Mouse (Mus musculus) brown adipose tissue, adult 24 weeks (tissue): ENCODE data around the gene Bbs12. TPM values are rescaled to one million over a fixed set of nuclear protein-coding genes. Genes with fewer than 3 reads are reported as not detected.
A peak's percentile ranks its signal among the peaks of the same experiment; 100 is the strongest.

Experiments used
- H3K27ac ChIP-seq: fragments of 200-500 bp; replicated peaks from 2 replicates; pipeline ENCODE4 v1.5.1; 2012; ENCODE audit warnings: low read depth, mild to moderate bottlenecking, low read length
- H3K4me1 ChIP-seq: fragments of 200-500 bp; 2 replicates; pipeline ENCODE4 v1.6.1; 2012; ENCODE audit warnings: low read length, mixed read lengths; ENCODE audit not compliant: control insufficient read depth, insufficient read depth, insufficient read length
- H3K4me3 ChIP-seq: fragments of 200-500 bp; 2 replicates; pipeline ENCODE4 v1.5.1; 2012; ENCODE audit warnings: low read depth, mild to moderate bottlenecking, low read length, moderate library complexity; ENCODE audit not compliant: insufficient read depth
- polyA plus RNA-seq: library from polyadenylated mRNA; stranded (reverse); fragments of >200 nt; gene quantifications from 2 replicates; pipeline ENCODE4 v1.2.4, GENCODE M21; 2012; ENCODE audit not compliant: missing spikeins, insufficient read depth, insufficient read length

Gene Bbs12
- 1.3 and 1.6 TPM in 2 replicates for polyA plus RNA-seq

DNA sequence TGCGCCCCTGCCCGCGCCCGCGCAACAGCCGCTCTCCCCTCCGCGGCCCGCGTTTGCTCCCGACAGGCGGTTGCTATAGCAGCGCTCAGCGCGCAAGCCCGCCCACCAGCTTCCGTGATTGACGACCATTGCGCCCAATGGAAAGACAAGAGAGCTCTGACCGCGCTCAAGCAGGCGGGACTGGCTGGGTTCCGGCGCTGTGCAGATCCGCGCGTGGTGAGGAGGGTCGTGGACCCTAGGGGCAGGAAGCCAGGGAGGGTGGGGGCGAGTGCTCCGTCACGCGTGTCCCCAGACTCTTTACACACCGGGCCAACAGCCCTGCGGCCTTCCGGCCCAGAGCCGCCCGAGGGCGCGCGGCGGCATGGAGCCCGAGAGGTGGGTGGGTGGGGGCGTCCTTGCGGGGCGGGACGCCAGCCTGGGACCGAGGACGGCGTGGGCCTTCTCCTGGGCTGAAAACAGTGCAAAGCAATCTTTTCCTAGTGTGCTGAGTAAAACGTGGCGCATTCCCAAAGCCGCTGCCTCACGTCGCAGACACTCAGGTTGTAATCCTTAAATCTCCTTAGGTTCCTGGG lies at the start of gene Bbs12, which contains the start of gene Cetn4:
Gene Bbs12, plus strand, starts transcription at position 185 of the 572 bp plus-strand sequence.
Gene Cetn4, minus strand, starts transcription at position 339 of the 572 bp plus-strand sequence.
- Histone ChIP-seq H3K27ac (no peak within 1 kb of the TSS), H3K4me1 (0 out of 2 replicates have a peak, but pooled peaks cover 3% of the 10 kb centered on the region), H3K4me3 (peak within 1 kb of the TSS; percentile 61)

DNA sequence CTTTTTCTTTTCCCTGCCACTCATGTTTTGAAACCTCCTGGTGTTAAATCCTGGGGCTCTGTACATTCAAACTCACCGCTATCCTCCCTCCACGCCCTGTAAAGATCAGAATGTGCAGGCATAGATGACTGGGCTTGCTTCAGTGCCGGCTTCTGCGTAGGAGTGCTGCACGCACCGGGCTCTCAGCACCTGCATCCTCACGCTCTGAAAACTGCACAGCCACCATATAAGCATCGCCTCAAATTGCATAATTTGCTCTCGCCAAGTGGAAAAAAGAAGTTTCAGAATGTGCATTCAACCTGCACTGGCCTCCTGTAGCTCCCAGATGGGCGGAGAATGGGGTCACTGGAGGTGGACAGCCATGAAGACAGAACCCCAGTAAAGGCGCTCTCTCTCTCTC lies 44.0 kb upstream of the Bbs12 start:
- Histone ChIP-seq H3K4me3 (no peak overlapping the region), H3K4me1 (no peaks in the 10 kb centered on the region), H3K27ac (no peak overlapping the region)

DNA sequence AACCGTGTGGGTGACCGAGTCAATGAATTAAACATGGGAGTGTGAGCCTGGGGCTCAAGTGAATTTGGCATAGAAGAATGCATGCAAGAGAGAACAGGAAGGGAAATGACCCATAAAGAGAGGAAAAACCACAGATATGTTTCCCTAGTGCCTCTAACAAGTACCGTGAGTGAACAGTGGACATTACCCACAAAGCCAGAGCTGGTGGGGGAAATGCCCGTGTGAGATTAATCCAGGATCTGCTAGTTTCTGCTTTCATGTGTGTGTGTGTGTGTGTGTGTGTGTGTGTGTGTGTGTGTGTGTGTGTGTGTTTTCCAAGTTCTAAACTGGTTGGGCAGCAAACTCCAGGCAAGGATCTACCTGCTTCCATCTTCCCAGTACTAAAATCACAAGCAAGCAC lies 42.4 kb upstream of the Bbs12 start:
- Histone ChIP-seq H3K4me3 (no peak overlapping the region), H3K27ac (no peak overlapping the region), H3K4me1 (no peaks in the 10 kb centered on the region)

DNA sequence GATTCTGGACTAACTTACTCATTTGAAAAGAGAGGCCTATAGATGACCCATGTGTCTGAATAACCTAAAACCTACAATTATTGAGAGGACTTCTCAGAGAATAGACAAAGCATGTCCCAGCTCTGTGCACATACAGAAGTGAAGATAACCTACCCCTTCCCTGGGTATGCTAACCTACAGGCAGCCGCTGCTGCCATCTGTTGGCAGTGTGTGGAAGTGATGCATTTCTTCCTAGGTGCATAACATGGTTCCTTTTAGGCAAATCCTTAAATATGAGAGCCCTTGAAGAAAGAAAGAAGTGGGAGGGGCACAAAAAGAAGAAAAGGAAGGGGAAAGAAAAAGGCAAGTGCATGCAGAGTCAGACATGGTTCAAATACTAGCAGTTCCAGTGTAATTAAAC lies 41.1 kb upstream of the Bbs12 start:
- no peak overlapping the region for H3K4me3 ChIP-seq
- no peak overlapping the region for H3K27ac ChIP-seq

DNA sequence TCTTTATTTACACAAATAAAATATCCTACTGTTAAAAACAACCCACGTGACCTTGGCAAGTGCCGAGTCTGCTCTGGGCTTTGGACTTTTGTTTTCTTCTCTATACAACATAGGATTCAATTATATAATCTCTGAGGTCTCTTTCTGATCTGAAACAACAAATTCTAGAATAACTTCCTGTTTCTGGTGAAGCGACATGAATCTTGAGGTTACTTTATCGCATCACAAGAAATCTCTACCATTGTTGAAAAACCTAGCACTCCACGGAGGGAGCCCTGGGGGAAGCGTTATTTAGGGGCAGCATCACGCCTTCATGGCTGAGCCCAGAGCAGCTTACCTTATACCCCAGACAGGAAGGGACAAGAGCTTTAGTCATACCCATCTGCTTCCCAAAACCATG lies 39.3 kb upstream of the Bbs12 start:
- H3K4me3 ChIP-seq: no peak overlapping the region
- H3K4me1 ChIP-seq: no peaks in the 10 kb centered on the region
- no peak overlapping the region for H3K27ac ChIP-seq

More for the DNA sequence above, 41.1 kb upstream of the Bbs12 start:
- H3K4me1 ChIP-seq: no peaks in the 10 kb centered on the region

DNA sequence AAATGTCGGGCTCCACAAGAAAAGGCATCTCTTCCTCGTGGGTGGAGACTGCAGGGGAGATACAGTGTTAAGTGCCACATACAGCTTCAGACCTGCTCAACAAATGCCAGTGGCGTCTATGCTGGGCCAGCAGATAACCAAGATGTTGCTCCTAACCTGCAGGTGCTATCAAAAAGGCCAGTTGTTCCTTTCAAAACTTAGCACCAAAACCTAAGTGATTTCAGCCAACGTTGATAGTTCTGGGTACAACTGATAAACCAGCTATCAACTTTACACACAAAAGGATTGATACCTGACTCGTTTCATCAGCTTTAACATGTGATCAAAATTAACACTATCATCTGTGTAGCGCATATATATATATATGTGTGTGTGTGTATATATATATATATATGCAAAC lies 37.7 kb upstream of the Bbs12 start:
- Histone ChIP-seq H3K4me1 (no peaks in the 10 kb centered on the region), H3K27ac (no peak overlapping the region), H3K4me3 (no peak overlapping the region)

DNA sequence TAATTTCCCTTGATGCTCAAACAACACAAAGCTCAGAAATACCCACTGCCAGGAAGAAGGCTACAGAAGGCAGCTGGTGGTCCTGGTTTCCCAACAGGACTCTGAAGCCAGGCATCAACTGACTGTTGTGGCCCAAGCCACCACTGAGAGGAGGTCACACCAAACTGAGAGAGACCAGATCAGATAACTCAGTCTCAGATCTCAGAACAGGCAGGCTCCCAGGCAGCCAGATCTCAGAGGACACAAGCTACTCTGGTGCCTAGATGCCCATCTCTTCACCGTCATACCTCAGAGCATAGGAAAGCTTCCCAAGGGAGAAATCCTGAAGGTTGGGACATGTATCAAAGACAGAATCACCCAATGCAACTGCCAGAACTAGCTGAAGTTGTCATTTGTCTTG lies 32.1 kb upstream of the Bbs12 start:
- Histone ChIP-seq H3K27ac (no peak overlapping the region), H3K4me3 (no peak overlapping the region), H3K4me1 (no peaks in the 10 kb centered on the region)

DNA sequence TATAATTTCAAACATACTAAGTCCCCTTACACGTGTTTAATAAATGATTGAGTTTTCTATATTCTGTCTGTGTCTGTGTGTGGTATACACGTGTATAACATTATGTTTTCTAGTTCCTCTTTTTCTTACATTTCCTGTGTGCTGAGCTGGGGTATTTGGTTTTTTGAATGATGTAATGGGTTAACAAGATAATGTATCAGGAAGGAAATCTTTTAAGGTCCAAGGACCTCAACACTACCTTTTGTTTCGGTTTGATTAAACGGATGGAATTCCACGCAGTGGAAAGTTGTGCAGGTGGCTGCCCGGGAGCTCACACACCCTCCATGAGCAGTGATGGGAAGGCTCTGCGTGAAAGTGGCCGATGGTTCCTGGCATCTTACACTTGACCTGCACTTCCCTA lies 31.5 kb upstream of the Bbs12 start:
- Histone ChIP-seq H3K4me3 (no peak overlapping the region), H3K4me1 (no peaks in the 10 kb centered on the region)

DNA sequence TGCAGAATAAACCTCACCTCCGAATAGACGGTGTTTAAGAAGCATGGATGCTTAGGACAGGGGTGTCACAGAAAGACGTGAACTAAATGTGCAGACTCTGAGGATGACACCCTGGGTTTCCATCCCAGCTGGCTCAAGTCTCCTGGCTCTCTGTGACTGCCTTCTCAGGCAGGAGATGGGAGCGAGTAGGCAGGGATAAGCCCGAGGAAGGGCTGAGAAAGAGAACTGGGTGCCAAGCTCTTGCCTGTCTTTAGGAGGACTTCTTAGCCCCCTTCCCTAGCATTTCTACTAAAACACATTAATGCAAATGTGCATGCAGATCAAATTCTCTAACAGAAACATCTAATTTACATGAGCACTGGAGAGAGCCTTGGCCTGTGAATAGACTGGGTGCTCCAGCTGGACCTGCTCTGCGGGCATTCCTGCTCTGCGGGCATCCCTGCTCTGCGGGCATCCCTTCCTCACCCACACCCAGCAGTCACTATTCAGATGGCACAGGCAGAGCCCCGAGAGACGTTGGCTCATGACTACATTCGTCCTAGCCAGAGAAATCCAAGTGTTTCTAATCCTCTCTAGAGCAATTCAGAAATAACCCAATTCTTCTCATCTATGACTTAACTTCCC lies 29.9 kb upstream of the Bbs12 start:
- no peak overlapping the region for H3K27ac ChIP-seq
- no peaks in the 10 kb centered on the region for H3K4me1 ChIP-seq
- no peak overlapping the region for H3K4me3 ChIP-seq

More for the DNA sequence above, 31.5 kb upstream of the Bbs12 start:
- H3K27ac ChIP-seq: no peak overlapping the region

DNA sequence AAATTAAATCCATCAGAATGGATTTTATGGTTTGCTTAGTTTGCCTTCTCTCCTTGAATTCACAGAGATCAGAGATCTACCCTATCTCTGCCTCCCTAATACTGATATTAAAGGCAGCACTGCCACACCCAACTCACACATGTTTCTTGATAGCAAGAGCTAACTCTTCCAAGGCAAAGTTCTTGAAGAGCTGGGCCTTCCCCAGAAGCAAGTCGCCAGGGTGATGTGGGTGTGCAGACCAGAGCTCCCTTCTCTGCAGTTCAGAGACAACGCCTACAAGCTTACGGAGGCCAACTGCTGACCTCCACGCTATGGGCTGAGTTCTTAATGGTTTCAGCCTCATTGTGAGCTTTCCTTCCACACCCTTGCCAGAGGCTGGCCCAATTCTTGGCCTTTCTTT lies 29.1 kb upstream of the Bbs12 start:
- H3K4me3 ChIP-seq: no peak overlapping the region
- H3K27ac ChIP-seq: no peak overlapping the region
- H3K4me1 ChIP-seq: no peaks in the 10 kb centered on the region

DNA sequence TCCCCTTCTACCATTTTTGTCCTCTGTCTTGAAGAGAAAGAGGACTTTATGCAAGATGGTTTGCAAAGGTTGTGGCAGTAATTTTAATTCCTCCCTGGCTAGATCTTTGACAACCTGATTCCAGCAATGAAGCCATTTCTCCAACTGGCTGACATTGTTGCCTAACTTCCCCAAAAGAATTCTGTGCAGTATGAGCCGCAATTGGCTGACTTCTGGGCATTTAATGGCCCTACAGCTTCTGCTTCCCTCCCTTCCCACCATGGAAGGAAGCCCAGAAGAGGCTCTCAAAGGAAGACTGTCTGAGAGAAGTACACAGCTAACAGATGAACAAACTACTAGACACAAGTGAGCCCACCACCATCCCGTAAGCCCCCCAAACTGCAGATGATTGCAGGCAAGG lies 23.1 kb upstream of the Bbs12 start:
- Histone ChIP-seq H3K4me1 (no peaks in the 10 kb centered on the region), H3K27ac (no peak overlapping the region), H3K4me3 (no peak overlapping the region)

DNA sequence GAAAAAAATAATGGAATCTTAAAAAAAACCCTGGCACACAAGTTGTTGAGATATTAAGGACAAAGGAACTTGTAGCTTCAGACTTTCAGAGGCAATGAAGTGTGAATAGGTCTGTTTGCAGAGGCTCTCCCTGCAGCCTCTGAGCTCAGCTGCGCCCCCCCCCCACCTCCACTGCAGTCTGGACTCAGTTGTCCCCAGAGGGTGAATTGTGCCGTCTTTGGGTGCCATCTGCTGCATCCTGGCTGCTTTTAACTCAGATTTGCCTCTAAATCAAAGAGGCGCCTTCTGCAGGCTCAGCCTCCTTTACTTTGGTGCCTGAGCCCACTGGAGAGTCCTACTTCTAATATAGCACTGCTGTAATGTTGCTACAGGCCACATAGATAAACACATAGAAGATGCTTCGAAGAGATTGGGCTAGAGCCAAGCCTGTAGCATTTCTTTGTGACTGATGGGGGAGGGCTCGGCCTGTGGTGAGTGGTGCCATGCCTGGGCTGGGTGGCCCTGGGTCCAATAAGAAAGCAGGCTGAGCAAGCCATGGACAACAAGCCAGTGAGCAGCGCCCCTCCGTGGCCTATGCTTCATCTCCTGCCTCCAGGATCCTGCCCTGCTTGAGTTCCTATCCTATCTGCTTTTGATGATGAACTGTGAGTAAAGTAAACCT lies 21.3 kb upstream of the Bbs12 start:
- Histone ChIP-seq H3K4me3 (no peak overlapping the region), H3K4me1 (no peaks in the 10 kb centered on the region), H3K27ac (no peak overlapping the region)

DNA sequence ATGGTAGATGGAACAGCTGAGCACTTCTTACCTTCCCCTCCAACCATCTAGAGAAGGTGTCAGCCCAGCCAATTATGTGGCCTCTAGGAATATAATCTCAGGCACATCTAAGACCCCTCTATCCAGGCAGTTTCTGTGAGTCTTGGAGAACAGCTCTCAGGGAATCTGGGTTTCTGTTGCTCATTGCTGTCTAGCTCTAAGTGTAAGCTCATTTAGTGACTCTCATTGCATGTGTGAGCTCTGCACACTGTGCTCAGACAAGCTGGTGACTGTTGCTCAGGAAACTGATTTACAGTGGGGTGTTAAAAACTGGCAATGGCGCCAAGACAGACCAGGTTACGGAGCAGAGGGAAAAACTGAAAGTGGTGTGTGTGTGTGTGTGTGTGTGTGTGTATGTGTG lies 20.4 kb upstream of the Bbs12 start:
- H3K27ac ChIP-seq: no peak overlapping the region
- H3K4me3 ChIP-seq: no peak overlapping the region
- H3K4me1 ChIP-seq: no peaks in the 10 kb centered on the region

DNA sequence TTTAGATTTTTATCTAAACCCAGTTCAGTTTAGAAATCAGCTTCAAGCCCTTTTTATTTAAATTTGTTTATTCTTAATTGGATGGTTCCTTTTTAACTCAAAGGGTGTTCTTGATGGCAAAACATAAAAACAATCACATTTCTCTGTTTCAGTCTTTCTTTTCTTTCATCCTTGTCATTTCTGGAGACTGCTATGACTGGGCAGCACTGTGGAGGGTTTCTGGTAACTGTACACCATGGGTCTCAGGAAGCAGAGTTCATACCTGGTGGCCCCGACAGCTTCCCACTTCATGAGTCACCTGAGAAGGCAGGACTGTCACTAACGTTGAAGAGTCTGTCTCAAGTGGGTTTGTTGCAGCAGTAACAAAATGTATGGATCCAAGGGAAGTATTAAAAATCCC lies 19.7 kb upstream of the Bbs12 start:
- H3K27ac ChIP-seq: no peak overlapping the region
- H3K4me3 ChIP-seq: no peak overlapping the region
- H3K4me1 ChIP-seq: no peaks in the 10 kb centered on the region

DNA sequence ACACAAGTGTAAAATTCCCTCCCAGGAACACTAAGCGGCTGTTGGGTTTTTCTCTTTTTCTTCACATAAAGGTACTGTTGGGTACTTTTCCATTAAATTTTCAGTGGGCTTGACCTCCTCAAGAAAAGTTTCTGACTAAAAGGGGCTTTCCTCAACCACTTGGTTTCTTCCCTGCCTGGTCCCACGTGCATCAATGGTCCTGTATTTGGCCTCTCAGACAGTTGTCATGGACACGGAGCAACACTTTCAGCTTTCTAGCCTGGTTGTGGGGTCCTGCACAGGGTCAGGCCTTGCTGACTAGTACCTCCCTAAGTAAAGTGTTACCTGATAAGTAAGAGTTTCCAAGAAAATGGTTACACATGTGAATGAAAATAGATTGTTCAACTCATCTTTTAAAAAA lies 12.9 kb upstream of the Bbs12 start:
- no peak overlapping the region for H3K4me3 ChIP-seq
- H3K27ac ChIP-seq: no peak overlapping the region

DNA sequence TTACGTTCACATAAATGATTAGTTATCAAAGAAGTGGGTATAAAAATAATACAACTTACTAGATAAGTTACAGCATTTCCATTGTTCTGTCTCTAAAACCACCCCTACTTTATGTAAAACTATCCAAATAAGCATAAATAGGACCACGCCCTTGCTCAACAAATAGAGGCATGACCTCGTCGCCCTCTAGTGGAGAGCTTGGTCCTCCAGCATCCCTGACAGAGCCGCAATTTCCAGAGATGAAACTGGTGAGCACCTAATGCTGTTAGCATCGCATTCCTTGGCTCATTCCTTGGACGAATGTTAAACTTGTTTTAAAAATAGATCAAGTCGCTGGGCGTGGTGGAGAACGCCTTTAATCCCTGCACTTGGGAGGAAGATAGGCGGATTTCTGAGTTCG lies 9.7 kb upstream of the Bbs12 start:
- H3K4me1 ChIP-seq: no peaks in the 10 kb centered on the region

More for the DNA sequence above, 12.9 kb upstream of the Bbs12 start:
- no peaks in the 10 kb centered on the region for H3K4me1 ChIP-seq

More for the DNA sequence above, 9.7 kb upstream of the Bbs12 start:
- no peak overlapping the region for H3K27ac ChIP-seq
- no peak overlapping the region for H3K4me3 ChIP-seq
